Mouse (Mus musculus): ENCODE results near the gene Bcl11a.
"Not testable (repeated sequence)": the region's sequence is repeated elsewhere in the genome, so short reads cannot be mapped to it uniquely, and the experiment has no call there.

Gene Bcl11a

GRCm38 (mm10) chr11:24101625-24102024, 23.8 kb downstream of the Bcl11a start:
- no peak for DNase-seq

GRCm38 (mm10) chr11:24102372-24102771, 24.5 kb downstream of the Bcl11a start:
- no peak for DNase-seq

GRCm38 (mm10) chr11:24103128-24103742, 25.4 kb downstream of the Bcl11a start:
- DNase-seq = no peak

GRCm38 (mm10) chr11:24107414-24107813, 29.6 kb downstream of the Bcl11a start:
- no peak for DNase-seq

GRCm38 (mm10) chr11:24108974-24109373, 31.1 kb downstream of the Bcl11a start:
- no peak for DNase-seq

GRCm38 (mm10) chr11:24109388-24109787, 31.5 kb downstream of the Bcl11a start:
- no peak for DNase-seq

GRCm38 (mm10) chr11:24110113-24110512, 32.3 kb downstream of the Bcl11a start:
- DNase-seq = no peak

- DNase-seq = no peak
Observed at GRCm38 (mm10) chr11:24111720-24112119, 33.9 kb downstream of the Bcl11a start.

- no peak for DNase-seq
Observed at GRCm38 (mm10) chr11:24115017-24115752, 37.3 kb downstream of the Bcl11a start.

GRCm38 (mm10) chr11:24116041-24116440, 38.2 kb downstream of the Bcl11a start:
- DNase-seq = no peak

GRCm38 (mm10) chr11:24116582-24117318, 38.9 kb downstream of the Bcl11a start:
- DNase-seq = no peak

GRCm38 (mm10) chr11:24121136-24121535, 43.3 kb downstream of the Bcl11a start:
- DNase-seq = no peak

GRCm38 (mm10) chr11:24122899-24123298, 45.0 kb downstream of the Bcl11a start:
- no peak for DNase-seq

GRCm38 (mm10) chr11:24123991-24124390, 46.1 kb downstream of the Bcl11a start:
- DNase-seq = no peak

- DNase-seq = no peak
Observed at GRCm38 (mm10) chr11:24125098-24125497, 47.2 kb downstream of the Bcl11a start.

GRCm38 (mm10) chr11:24128001-24128400, 50.1 kb downstream of the Bcl11a start:
- DNase-seq = no peak

- not testable (repeated sequence) for DNase-seq
Observed at GRCm38 (mm10) chr11:24128880-24129279, 51.0 kb downstream of the Bcl11a start.

GRCm38 (mm10) chr11:24129358-24130185, 51.7 kb downstream of the Bcl11a start:
- DNase-seq = no peak

GRCm38 (mm10) chr11:24130186-24130760, 52.4 kb downstream of the Bcl11a start:
- no peak for DNase-seq

- no peak for DNase-seq
Observed at GRCm38 (mm10) chr11:24131818-24132217, 54.0 kb downstream of the Bcl11a start.

GRCm38 (mm10) chr11:24132358-24132757, 54.5 kb downstream of the Bcl11a start:
- no peak for DNase-seq

GRCm38 (mm10) chr11:24132853-24133252, 55.0 kb downstream of the Bcl11a start:
- DNase-seq = no peak

- no peak for DNase-seq
Observed at GRCm38 (mm10) chr11:24133484-24133883, 55.6 kb downstream of the Bcl11a start.

Data from cerebellum, adult 11 months (tissue).